Mouse (Mus musculus): Measurements from ENCODE around the gene Prdm15. TPM values are rescaled to one million over a fixed set of nuclear protein-coding genes. Genes with fewer than 3 reads are reported as not detected.

The Prdm15 gene
- total RNA-seq, 1 experiment: 15.0 TPM

- Histone ChIP-seq H3K36me3 (ENCODE audit: control insufficient read depth, insufficient read depth, low read length, poor library complexity, severe bottlenecking) (peaks cover 24% of the 10 kb centered on the region), H3K4me1 (ENCODE audit: control insufficient read depth in 2 of 2, insufficient read depth in 2 of 2, low read length in 2 of 2, poor library complexity in 1 of 2) (no peaks in the 10 kb centered on the region), H3K4me3 (ENCODE audit: insufficient read depth in 1 of 2, low read depth in 1 of 2, low read length in 2 of 2, poor library complexity in 1 of 2, severe bottlenecking in 1 of 2) (no peak overlapping the region), H3K27ac (ENCODE audit: insufficient read depth, low read depth, low read length, poor library complexity, severe bottlenecking) (no peak overlapping the region), H3K9ac (ENCODE audit: insufficient read depth, low read depth, low read length, poor library complexity, severe bottlenecking) (no peak overlapping the region), H3K9me3 (ENCODE audit: control insufficient read depth, insufficient read depth, low read depth, low read length) (no peaks in the 10 kb centered on the region)
- in situ Hi-C loops (cut with MboI; ENCODE audit: low sequenced_read_pairs in 2 of 2, unreplicated experiment in 2 of 2): no loop called here
- DNase-seq (ENCODE audit: low read depth, low spot score): no peak
- TF ChIP-seq MAFK (IDR thresholded peaks at IDR 0.05; ENCODE audit: insufficient read depth, low read depth, low read length) (no peak), ZNF384 (IDR thresholded peaks at IDR 0.05; ENCODE audit: low read depth, low read length) (no peak), CHD2 (IDR thresholded peaks at IDR 0.05; ENCODE audit: low read depth, low read length) (no peak), HCFC1 (IDR thresholded peaks at IDR 0.05; ENCODE audit: borderline replicate concordance, insufficient read depth, low read length) (no peak), ZC3H11A (IDR thresholded peaks at IDR 0.05; ENCODE audit: borderline replicate concordance, low read depth, low read length) (no peak)
Measured at GRCm38 (mm10) chr16:97832154-97832553, 19.5 kb downstream of the Prdm15 start.

- no peak for DNase-seq (ENCODE audit: low read depth, low spot score)
- Histone ChIP-seq H3K4me3 (ENCODE audit: insufficient read depth in 1 of 2, low read depth in 1 of 2, low read length in 2 of 2, poor library complexity in 1 of 2, severe bottlenecking in 1 of 2) (no peak overlapping the region), H3K27ac (ENCODE audit: insufficient read depth, low read depth, low read length, poor library complexity, severe bottlenecking) (no peak overlapping the region), H3K36me3 (ENCODE audit: control insufficient read depth, insufficient read depth, low read length, poor library complexity, severe bottlenecking) (peaks cover 11% of the 10 kb centered on the region), H3K9ac (ENCODE audit: insufficient read depth, low read depth, low read length, poor library complexity, severe bottlenecking) (no peak overlapping the region), H3K4me1 (ENCODE audit: control insufficient read depth in 2 of 2, insufficient read depth in 2 of 2, low read length in 2 of 2, poor library complexity in 1 of 2) (no peaks in the 10 kb centered on the region), H3K9me3 (ENCODE audit: control insufficient read depth, insufficient read depth, low read depth, low read length) (no peaks in the 10 kb centered on the region)
- in situ Hi-C loops (cut with MboI; ENCODE audit: low sequenced_read_pairs in 2 of 2, unreplicated experiment in 2 of 2): no loop called here
- TF ChIP-seq MAFK (IDR thresholded peaks at IDR 0.05; ENCODE audit: insufficient read depth, low read depth, low read length): no peak
- TF ChIP-seq CHD2 (IDR thresholded peaks at IDR 0.05; ENCODE audit: low read depth, low read length): no peak
- TF ChIP-seq HCFC1 (IDR thresholded peaks at IDR 0.05; ENCODE audit: borderline replicate concordance, insufficient read depth, low read length): no peak
- TF ChIP-seq ZNF384 (IDR thresholded peaks at IDR 0.05; ENCODE audit: low read depth, low read length): no peak
- no peak for TF ChIP-seq ZC3H11A (IDR thresholded peaks at IDR 0.05; ENCODE audit: borderline replicate concordance, low read depth, low read length)
Measured at GRCm38 (mm10) chr16:97828207-97828606, 23.4 kb downstream of the Prdm15 start.

- Histone ChIP-seq H3K9me3 (ENCODE audit: control insufficient read depth, insufficient read depth, low read depth, low read length) (no peaks in the 10 kb centered on the region), H3K4me1 (ENCODE audit: control insufficient read depth in 2 of 2, insufficient read depth in 2 of 2, low read length in 2 of 2, poor library complexity in 1 of 2) (no peaks in the 10 kb centered on the region), H3K36me3 (ENCODE audit: control insufficient read depth, insufficient read depth, low read length, poor library complexity, severe bottlenecking) (peaks cover 10% of the 10 kb centered on the region), H3K9ac (ENCODE audit: insufficient read depth, low read depth, low read length, poor library complexity, severe bottlenecking) (no peak overlapping the region), H3K27ac (ENCODE audit: insufficient read depth, low read depth, low read length, poor library complexity, severe bottlenecking) (no peak overlapping the region), H3K4me3 (ENCODE audit: insufficient read depth in 1 of 2, low read depth in 1 of 2, low read length in 2 of 2, poor library complexity in 1 of 2, severe bottlenecking in 1 of 2) (no peak overlapping the region)
- TF ChIP-seq ZC3H11A (IDR thresholded peaks at IDR 0.05; ENCODE audit: borderline replicate concordance, low read depth, low read length) (no peak), ZNF384 (IDR thresholded peaks at IDR 0.05; ENCODE audit: low read depth, low read length) (no peak), HCFC1 (IDR thresholded peaks at IDR 0.05; ENCODE audit: borderline replicate concordance, insufficient read depth, low read length) (no peak), MAFK (IDR thresholded peaks at IDR 0.05; ENCODE audit: insufficient read depth, low read depth, low read length) (no peak), CHD2 (IDR thresholded peaks at IDR 0.05; ENCODE audit: low read depth, low read length) (no peak)
- in situ Hi-C loops (cut with MboI; ENCODE audit: low sequenced_read_pairs in 2 of 2, unreplicated experiment in 2 of 2): no loop called here
- no peak for DNase-seq (ENCODE audit: low read depth, low spot score)
Measured at GRCm38 (mm10) chr16:97823311-97824007, 28.2 kb downstream of the Prdm15 start.

- H3K4me1 ChIP-seq (ENCODE audit: control insufficient read depth in 2 of 2, insufficient read depth in 2 of 2, low read length in 2 of 2, poor library complexity in 1 of 2): no peaks in the 10 kb centered on the region
- no peak overlapping the region for H3K4me3 ChIP-seq (ENCODE audit: insufficient read depth in 1 of 2, low read depth in 1 of 2, low read length in 2 of 2, poor library complexity in 1 of 2, severe bottlenecking in 1 of 2)
- in situ Hi-C loops (cut with MboI; ENCODE audit: low sequenced_read_pairs in 2 of 2, unreplicated experiment in 2 of 2): no loop called here
- no peak overlapping the region for H3K27ac ChIP-seq (ENCODE audit: insufficient read depth, low read depth, low read length, poor library complexity, severe bottlenecking)
- no peak overlapping the region for H3K9ac ChIP-seq (ENCODE audit: insufficient read depth, low read depth, low read length, poor library complexity, severe bottlenecking)
- TF ChIP-seq CHD2 (IDR thresholded peaks at IDR 0.05; ENCODE audit: low read depth, low read length): no peak
- no peak for TF ChIP-seq MAFK (IDR thresholded peaks at IDR 0.05; ENCODE audit: insufficient read depth, low read depth, low read length)
- no peak for TF ChIP-seq ZNF384 (IDR thresholded peaks at IDR 0.05; ENCODE audit: low read depth, low read length)
- no peak for TF ChIP-seq HCFC1 (IDR thresholded peaks at IDR 0.05; ENCODE audit: borderline replicate concordance, insufficient read depth, low read length)
- TF ChIP-seq ZC3H11A (IDR thresholded peaks at IDR 0.05; ENCODE audit: borderline replicate concordance, low read depth, low read length): no peak
- no peak for DNase-seq (ENCODE audit: low read depth, low spot score)
- no peaks in the 10 kb centered on the region for H3K9me3 ChIP-seq (ENCODE audit: control insufficient read depth, insufficient read depth, low read depth, low read length)
- peaks cover 21% of the 10 kb centered on the region for H3K36me3 ChIP-seq (ENCODE audit: control insufficient read depth, insufficient read depth, low read length, poor library complexity, severe bottlenecking)
Measured at GRCm38 (mm10) chr16:97819532-97819931, 32.1 kb downstream of the Prdm15 start.
